8 mouse cellular contexts compared by ENCODE assay signal in genomic region chr10:58341685-58342084, GRCm38 (mm10). TPM values are rescaled to one million over a fixed set of nuclear protein-coding genes. Genes with fewer than 3 reads are reported as not detected.
DNase-seq lines count a peak whose midpoint lies in the region; ATAC-seq and TF ChIP-seq lines count a peak whose summit lies in the region.

No protein-coding gene starts in this region.

- H3K4me1 ChIP-seq in heart, postnatal 0 days (ENCODE audit: control insufficient read depth, insufficient read depth) = peaks cover 31% of the 10 kb centered on the region
- H3K4me1 ChIP-seq in limb, embryonic 14.5 days (ENCODE audit: control insufficient read depth, insufficient read depth, low read length) = peaks cover 8% of the 10 kb centered on the region; the same call in 1 of the 2 replicates
- H3K4me1 ChIP-seq in stomach, postnatal 0 days (replicated peaks; ENCODE audit: control insufficient read depth, insufficient read depth) = 0 out of 2 replicates have a peak, but pooled peaks cover 2% of the 10 kb centered on the region
- peaks cover 6% of the 10 kb centered on the region for H3K4me1 ChIP-seq in forebrain, embryonic 12.5 days

- no peaks in the 10 kb centered on the region for H3K9me3 ChIP-seq in heart, postnatal 0 days (replicated peaks; ENCODE audit: control insufficient read depth, low read length)
- no peaks in the 10 kb centered on the region for H3K9me3 ChIP-seq in limb, embryonic 14.5 days (ENCODE audit: control insufficient read depth, low read length)
- H3K9me3 ChIP-seq in stomach, postnatal 0 days (ENCODE audit: control insufficient read depth, low read length) = no peaks in the 10 kb centered on the region
- 0 out of 2 replicates have a peak, but pooled peaks cover 7% of the 10 kb centered on the region for H3K9me3 ChIP-seq in forebrain, embryonic 12.5 days

- peak; percentile 11 for DNase-seq in embryo, embryonic 11 days
- no peak for DNase-seq in embryo, embryonic 10 days (ENCODE audit: low spot score)
- peak; percentile 55 for DNase-seq in brain, adult 2 months (ENCODE audit: low read depth, low spot score)
- peak; percentile 69 for DNase-seq in heart, postnatal 0 days (ENCODE audit: low spot score)
- no peak for DNase-seq in limb, embryonic 14.5 days (ENCODE audit: low spot score)
- no peak for DNase-seq in stomach, postnatal 0 days (ENCODE audit: low spot score)

- H3K27me3 ChIP-seq in heart, postnatal 0 days (ENCODE audit: control insufficient read depth, insufficient read depth, low read length) = no peaks in the 10 kb centered on the region
- H3K27me3 ChIP-seq in limb, embryonic 14.5 days (ENCODE audit: control insufficient read depth, insufficient read depth, low read length) = no peaks in the 10 kb centered on the region
- H3K27me3 ChIP-seq in stomach, postnatal 0 days (ENCODE audit: control insufficient read depth, insufficient read depth, low read length) = no peaks in the 10 kb centered on the region
- no peaks in the 10 kb centered on the region for H3K27me3 ChIP-seq in forebrain, embryonic 12.5 days

- peak overlapping the region; percentile 75 for H3K27ac ChIP-seq in heart, postnatal 0 days (ENCODE audit: low read depth)
- H3K27ac ChIP-seq in limb, embryonic 14.5 days (replicated peaks; ENCODE audit: low read depth, low read length) = peak overlapping the region; percentile 46; the same call in 1 of the 2 replicates
- peak overlapping the region; percentile 86 for H3K27ac ChIP-seq in stomach, postnatal 0 days (replicated peaks)
- no peak overlapping the region for H3K27ac ChIP-seq in forebrain, embryonic 12.5 days

- H3K4me3 ChIP-seq in heart, postnatal 0 days (ENCODE audit: low read depth, low read length) = no peak overlapping the region
- no peak overlapping the region for H3K4me3 ChIP-seq in limb, embryonic 14.5 days (replicated peaks; ENCODE audit: low read length)
- H3K4me3 ChIP-seq in stomach, postnatal 0 days (ENCODE audit: low read depth, low read length) = no peak overlapping the region
- no peak overlapping the region for H3K4me3 ChIP-seq in forebrain, embryonic 12.5 days (replicated peaks)

- TF ChIP-seq EP300 in heart, postnatal 0 days (IDR thresholded peaks at IDR 0.05; ENCODE audit: low read depth) = 0 out of 2 replicates have a peak, but pooled peaks have one; percentile 55
- TF ChIP-seq EP300 in stomach, postnatal 0 days (optimal IDR thresholded peaks at IDR 0.05) = no peak

- peak; percentile 81 for ATAC-seq in heart, postnatal 0 days (ENCODE audit: insufficient read depth, low read depth)
- ATAC-seq in limb, embryonic 14.5 days (ENCODE audit: low FRiP score, low read depth) = peak; percentile 53; the same call in 1 of the 2 replicates
- ATAC-seq in stomach, postnatal 0 days (ENCODE audit: low FRiP score, low TSS enrichment) = peak; percentile 63; the same call in 1 of the 2 replicates
- ATAC-seq in forebrain, embryonic 12.5 days (ENCODE audit: low FRiP score) = no peak
- ATAC-seq in megakaryocyte-erythroid progenitor cell, adult 5-6 weeks (replicated peaks; ENCODE audit: low FRiP score, low TSS enrichment, poor library complexity, severe bottlenecking) = no peak

- no peak overlapping the region for H3K4me2 ChIP-seq in heart, postnatal 0 days (ENCODE audit: low read depth, low read length)
- no peak overlapping the region for H3K4me2 ChIP-seq in limb, embryonic 14.5 days (replicated peaks; ENCODE audit: low read depth, low read length, severe bottlenecking)
- H3K4me2 ChIP-seq in stomach, postnatal 0 days (replicated peaks; ENCODE audit: low read depth) = no peak overlapping the region
- no peak overlapping the region for H3K4me2 ChIP-seq in forebrain, embryonic 12.5 days

- no peak for TF ChIP-seq CTCF in heart, postnatal 0 days (IDR thresholded peaks at IDR 0.05; ENCODE audit: low read depth)
- TF ChIP-seq CTCF in stomach, postnatal 0 days (IDR thresholded peaks at IDR 0.05; ENCODE audit: low read depth) = no peak

- TF ChIP-seq POLR2A in limb, embryonic 14.5 days (IDR thresholded peaks at IDR 0.05; ENCODE audit: borderline replicate concordance, extremely low read depth, insufficient read depth, insufficient read length) = no peak

- WGBS in heart, postnatal 0 days = 27% methylated on average over 2 of the region's 2 CpGs
- WGBS in limb, embryonic 14.5 days = 37% methylated on average over 2 of the region's 2 CpGs
- 41% methylated on average over 2 of the region's 2 CpGs for WGBS in stomach, postnatal 0 days
- 75% methylated on average over 2 of the region's 2 CpGs for WGBS in forebrain, embryonic 12.5 days

- no peaks in the 10 kb centered on the region for H3K36me3 ChIP-seq in heart, postnatal 0 days (replicated peaks; ENCODE audit: control insufficient read depth, insufficient read depth, low read length)
- H3K36me3 ChIP-seq in limb, embryonic 14.5 days (ENCODE audit: control insufficient read depth, insufficient read depth, low read length) = no peaks in the 10 kb centered on the region; the same call in none of the 2 replicates
- H3K36me3 ChIP-seq in stomach, postnatal 0 days (ENCODE audit: control insufficient read depth, insufficient read depth, low read length) = no peaks in the 10 kb centered on the region
- no peaks in the 10 kb centered on the region; the same call in 1 of the 2 replicates for H3K36me3 ChIP-seq in forebrain, embryonic 12.5 days (replicated peaks)

- H3K9ac ChIP-seq in heart, postnatal 0 days (replicated peaks; ENCODE audit: low read depth, low read length) = no peak overlapping the region
- H3K9ac ChIP-seq in limb, embryonic 14.5 days (ENCODE audit: low read depth, low read length, severe bottlenecking) = no peak overlapping the region
- H3K9ac ChIP-seq in stomach, postnatal 0 days (ENCODE audit: low read length) = no peak overlapping the region
- H3K9ac ChIP-seq in forebrain, embryonic 12.5 days = no peak overlapping the region

RNA-seq across cellular contexts. Expression of gene Lims1, which starts 18.4 kb away (rescaled TPM):
- total RNA-seq in heart, postnatal 0 days (2014; rRNA removed; ENCODE audit: low replicate concordance) = 177 and 193 TPM in 2 replicates
- 211 and 232 TPM in 2 replicates for polyA plus RNA-seq in heart, postnatal 0 days (2015; fragmentation: Nextera tagmentation; extraction: Ambion mirVana)
- 37.3 and 39.9 TPM in 2 replicates for polyA plus RNA-seq in limb, embryonic 14.5 days (2012; rRNA removed)
- polyA plus RNA-seq in limb, embryonic 14.5 days (2014; fragmentation: Nextera tagmentation; extraction: Ambion mirVana) = 109 and 111 TPM in 2 replicates
- polyA plus RNA-seq in stomach, postnatal 0 days (2015; fragmentation: Nextera tagmentation; extraction: Ambion mirVana) = 101 and 111 TPM in 2 replicates
- 85.0 and 89.3 TPM in 2 replicates for polyA plus RNA-seq in forebrain, embryonic 12.5 days (2016; fragmentation: Nextera tagmentation; extraction: Ambion mirVana)
- 52.1 and 58.6 TPM in 2 replicates for total RNA-seq in megakaryocyte-erythroid progenitor cell, adult 5-6 weeks (2014; fragmentation: Nextera tagmentation)
- total RNA-seq in megakaryocyte-erythroid progenitor cell, adult 5-6 weeks (2017) = 41.6 and 54.7 TPM in 2 replicates

Comparison
In these comparisons a context has a peak if more than half of its experiments do, and no peak if none do; other contexts are left out.
1. DNase-seq: peak in embryo, embryonic 11 days (single experiment), brain, adult 2 months (single experiment) and heart, postnatal 0 days (single experiment); none in embryo, embryonic 10 days (single experiment), limb, embryonic 14.5 days (single experiment) and stomach, postnatal 0 days (single experiment).
2. ATAC-seq: peak in heart, postnatal 0 days (single experiment), limb, embryonic 14.5 days (single experiment) and stomach, postnatal 0 days (single experiment); none in forebrain, embryonic 12.5 days (single experiment) and megakaryocyte-erythroid progenitor cell, adult 5-6 weeks (single experiment).